Mouse (Mus musculus): ENCODE results near the gene Tcaf1.

Gene Tcaf1

DNA sequence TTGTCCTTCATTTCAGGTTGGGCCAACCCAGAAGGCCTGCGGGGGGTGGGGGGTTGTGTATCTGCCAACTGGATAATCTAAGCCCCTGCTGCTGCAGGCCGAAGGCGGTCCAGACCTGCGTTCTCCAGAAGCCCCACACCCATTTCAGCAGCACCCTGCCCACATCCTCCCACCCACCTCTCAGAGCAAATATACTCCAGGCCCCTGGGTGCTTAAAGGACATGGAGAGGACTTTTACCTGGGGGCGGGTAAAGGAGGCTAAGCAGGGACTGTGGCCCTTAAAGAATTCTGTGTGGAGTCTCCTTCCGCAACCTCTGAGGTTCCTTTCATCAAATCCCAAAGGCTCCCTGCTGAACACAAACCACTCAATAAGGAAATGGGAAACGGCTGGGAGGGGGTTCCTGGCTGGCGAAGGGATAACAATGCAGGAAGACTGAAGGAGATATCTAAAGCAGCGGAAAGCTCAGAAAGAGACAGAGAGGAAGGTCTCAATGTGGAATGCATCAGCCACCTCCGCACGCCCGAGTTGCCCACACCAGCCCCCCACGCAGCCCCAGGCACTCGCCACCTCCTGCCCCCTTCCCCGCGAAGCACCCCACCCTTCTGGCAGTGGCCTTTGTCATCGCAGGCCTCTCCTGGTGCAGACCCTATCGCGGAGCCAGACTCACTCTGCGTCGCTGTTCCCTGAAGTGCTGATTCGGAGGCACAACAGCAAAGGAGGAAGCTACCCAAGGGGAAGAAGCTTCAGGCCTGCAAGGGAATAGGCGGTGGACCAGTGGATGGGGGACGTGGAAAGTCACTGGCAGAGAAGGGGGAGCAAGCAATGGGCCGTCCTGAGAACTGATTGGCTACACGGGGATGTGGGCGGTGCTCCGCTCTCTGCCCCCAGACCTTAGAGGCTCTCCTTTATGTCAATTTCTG is at the start of gene Tcaf1:
Tcaf1 (minus strand) TSS at position 798 of the 921 bp plus-strand sequence.
- peak; percentile 78 to 87 for DNase-seq (ENCODE audit: low spot score in 2 of 2)

DNA sequence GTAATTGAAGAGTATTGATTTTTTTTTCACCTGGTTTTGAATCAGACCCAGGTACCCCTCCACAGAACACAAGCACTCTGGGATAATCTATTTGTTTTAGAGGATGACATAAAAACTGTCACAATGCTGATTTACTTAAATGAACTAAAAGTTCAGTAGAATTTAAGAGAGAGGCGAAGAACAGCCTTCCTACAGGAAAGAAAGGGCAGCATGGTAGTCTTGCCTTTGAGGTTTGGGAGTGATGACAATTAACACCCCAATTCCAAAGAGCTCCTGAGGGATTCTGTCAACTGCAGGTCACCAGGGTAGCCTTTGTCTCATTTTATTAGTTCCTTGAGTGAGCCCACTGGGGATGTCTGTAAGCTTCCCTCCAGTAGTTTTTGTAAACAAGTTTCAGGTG is 46.2 kb upstream of the Tcaf1 start, which contains the start of gene Olfr38:
Olfr38 (plus strand) TSS at position 301 of the 400 bp plus-strand sequence.
- DNase-seq (ENCODE audit: low spot score in 2 of 2): no peak

DNA sequence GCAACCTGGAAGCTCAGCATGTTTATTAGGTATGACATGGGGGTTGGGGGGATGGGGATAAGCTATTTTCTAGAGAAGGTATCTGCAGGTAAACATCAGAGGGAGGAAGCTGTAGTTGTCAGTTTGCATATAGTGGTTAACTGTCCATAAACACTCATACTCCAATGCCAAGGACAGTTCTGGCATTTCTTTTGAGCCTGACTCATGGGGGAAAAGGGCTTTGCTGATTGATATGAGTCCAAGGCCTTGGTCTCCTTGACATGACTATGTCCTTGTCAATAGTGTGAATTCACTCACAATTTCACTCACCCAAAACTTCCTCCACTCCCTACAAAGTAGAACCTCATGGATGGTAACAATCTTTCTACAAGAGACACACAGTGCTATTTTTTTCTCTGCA is 38.0 kb upstream of the Tcaf1 start:
- no peak for DNase-seq (ENCODE audit: low spot score in 2 of 2)

DNA sequence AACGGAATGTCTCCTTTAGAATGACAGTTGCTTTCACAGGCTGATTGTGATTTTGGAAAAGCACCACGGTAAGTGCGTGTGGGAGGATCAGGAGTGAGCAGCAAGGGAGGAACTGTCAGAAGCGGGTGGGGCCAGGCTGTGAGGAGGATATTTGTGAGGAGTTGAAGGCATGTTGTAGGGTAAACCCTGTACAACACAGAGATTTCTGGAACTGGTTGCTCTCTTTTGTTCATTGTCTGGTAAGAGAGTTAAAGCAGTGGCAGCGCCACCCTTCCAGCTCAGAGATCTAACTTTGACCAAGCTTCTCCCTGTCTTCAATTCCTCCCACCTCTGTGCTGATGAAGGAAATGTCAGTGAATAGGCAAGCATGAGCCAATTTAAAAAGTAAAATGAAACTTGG is 32.4 kb upstream of the Tcaf1 start:
- DNase-seq (ENCODE audit: low spot score in 2 of 2): no peak

DNA sequence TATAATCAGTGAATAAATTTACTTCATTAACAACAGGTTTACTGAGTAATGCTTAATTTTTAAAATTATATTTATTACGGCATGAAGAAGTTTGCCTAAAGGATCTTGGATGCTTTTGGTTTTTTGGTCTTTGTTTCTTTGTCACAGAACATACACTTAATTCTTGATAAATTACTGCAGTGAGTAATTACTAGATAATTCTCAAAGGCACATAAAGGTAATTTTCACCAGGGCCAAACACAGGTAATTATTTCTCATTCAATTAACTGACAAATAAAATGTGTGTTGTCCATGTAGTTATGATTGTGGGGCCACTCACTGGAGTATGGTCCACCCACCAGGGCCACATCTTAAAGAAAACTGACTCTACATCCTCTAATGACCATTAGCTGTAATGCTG is 29.2 kb upstream of the Tcaf1 start, which contains the start of gene Olfr453:
Olfr453 (plus strand) TSS at position 301 of the 400 bp plus-strand sequence.
- no peak for DNase-seq (ENCODE audit: low spot score in 2 of 2)

DNA sequence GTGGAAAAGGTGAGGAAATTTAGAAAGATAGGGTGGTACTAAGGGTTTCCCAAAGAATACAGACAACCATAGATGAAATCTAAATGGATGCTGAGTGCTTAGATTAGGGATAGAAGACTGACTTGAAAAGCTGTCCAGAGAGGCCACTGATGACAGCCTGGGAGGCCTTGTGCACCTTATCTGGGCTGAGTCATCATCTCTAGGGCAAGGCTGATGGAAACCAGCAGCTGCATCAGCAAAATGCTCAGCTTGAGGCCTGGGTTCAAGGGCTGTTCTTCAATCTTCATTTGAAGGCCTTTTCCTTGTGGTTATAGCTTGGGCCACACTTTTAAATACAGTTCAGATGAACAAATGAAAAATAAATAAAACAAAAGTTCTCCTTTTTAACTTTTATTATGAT is 8.1 kb upstream of the Tcaf1 start:
- no peak for DNase-seq (ENCODE audit: low spot score in 2 of 2)

DNA sequence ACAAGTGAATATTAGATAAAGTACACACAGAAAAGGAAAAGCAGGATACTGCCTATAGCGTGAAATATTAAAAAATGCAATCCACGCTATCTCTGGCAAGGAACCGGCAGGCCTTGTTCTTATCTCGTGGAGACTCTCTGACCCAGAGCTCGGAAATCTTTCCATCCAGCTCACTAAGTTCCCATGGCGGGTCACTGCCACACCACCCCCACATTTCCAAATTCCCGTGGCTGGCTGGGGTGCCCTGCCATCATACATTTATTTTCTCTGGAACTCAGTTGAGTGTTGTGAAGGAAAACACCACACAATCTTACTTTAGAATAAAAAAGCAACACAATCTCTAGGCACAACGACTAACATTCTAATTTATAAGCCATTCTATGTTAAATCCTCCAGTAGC is 4.8 kb upstream of the Tcaf1 start:
- DNase-seq (ENCODE audit: low spot score in 2 of 2): no peak

DNA sequence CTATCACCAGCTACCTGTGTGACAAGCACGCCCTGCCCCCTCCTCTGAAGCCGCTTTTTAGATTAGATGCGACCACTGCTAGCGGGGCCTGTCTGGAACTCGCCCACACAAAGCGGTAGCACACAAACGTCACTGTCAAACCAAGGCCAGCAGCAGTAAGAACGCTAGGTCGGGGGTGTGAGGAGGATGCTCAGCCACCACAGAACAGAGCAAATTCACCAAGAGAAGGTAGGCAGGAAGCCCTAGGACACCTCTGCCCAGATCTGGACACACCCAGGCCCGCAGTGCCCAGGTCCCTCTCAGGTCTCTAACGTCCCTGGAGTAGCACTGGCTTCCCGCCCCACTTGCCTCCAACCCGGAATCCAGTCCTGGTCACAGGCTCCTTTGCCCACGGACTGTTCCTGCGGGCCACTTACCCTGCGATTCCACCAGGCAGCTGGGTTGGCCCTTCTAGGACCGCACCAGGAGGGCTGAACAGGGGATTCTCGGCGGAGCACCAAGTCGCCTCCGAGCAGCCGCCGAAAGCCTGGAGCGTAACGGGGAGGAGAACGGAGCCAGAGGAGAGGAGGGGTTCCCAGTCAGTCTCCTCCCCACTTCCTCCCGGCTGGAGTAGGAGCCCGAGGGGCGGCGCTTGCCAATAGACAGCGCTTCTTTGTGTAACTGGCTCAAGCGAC is 17.2 kb downstream of the Tcaf1 start:
- peak; percentile 75 for DNase-seq (ENCODE audit: low spot score in 2 of 2)

DNA sequence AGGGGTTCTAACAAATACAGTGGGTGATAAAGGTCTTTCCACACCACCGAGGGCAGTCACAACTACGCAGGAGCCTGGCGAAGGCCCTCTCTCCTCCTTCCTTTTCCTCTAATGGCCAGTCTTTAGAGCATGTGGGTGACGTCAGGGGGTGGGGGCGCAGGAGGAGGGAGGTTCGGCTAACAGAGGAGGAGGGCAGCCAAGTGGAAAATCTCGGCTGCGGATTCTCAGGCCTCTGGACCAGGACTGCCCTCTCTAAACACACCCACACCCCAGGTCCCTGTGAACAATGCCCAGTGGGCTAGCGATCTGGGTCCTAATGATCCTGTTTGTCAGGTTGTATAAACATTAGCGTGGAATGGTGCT is 17.8 kb downstream of the Tcaf1 start:
- peak; percentile 55 to 60 for DNase-seq (ENCODE audit: low spot score in 2 of 2)

DNA sequence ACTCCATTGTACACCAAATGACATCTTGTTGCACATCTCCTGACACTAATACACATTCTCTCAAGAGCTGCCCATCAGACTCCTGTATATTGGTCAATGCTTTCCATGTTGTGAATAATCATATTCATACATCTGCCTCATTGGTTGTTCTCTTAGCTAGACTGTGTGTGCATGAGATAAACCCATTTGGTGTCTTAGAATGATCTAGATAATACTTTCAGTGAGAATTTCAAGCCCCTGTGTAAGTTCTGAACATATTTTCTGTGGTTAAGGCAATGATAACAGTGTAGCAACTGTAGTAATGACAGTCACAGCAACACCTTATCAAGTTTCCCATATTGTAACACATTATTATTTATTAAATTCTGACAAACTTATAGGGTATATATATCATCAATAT is 20.1 kb downstream of the Tcaf1 start:
- DNase-seq (ENCODE audit: low spot score in 2 of 2): no peak

DNA sequence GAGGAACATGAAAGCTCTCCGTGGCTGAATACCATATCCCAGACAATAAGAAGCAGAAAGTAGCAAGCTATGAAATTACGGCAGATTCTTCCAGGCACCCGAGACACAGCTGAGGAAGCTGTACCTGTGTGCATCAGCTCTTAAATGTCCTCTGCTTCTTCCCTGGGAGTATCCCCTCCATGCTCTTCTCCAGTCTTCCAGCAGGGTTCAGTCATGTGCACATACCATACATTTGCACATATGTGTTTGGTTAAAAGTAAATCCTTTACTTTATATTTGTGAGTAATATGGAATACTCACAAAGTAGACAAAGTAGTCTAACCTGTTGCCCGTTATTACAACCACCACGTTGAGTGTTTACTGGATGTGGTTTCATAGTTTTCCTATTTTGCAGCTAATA is 22.0 kb downstream of the Tcaf1 start:
- no peak for DNase-seq (ENCODE audit: low spot score in 2 of 2)

DNA sequence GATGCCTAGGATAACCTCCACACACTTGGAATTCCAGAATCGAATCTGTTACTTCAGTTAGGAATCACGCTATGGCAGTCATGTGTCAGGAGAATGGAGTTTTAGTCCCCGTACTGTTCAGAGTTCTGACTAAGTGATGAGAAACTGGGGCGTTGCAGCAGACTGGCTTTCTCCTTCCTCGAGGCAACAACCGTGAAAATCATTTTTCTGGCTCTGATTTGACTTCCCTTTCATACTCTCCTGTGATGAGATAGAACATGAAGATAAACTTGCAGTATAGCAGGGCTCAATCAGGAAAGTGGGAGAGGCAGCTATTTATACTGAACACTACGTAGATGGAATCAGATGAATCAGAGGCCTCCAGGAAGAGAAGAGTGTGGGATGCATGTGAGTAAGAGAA is 29.8 kb downstream of the Tcaf1 start:
- DNase-seq (ENCODE audit: low spot score in 2 of 2): no peak

DNA sequence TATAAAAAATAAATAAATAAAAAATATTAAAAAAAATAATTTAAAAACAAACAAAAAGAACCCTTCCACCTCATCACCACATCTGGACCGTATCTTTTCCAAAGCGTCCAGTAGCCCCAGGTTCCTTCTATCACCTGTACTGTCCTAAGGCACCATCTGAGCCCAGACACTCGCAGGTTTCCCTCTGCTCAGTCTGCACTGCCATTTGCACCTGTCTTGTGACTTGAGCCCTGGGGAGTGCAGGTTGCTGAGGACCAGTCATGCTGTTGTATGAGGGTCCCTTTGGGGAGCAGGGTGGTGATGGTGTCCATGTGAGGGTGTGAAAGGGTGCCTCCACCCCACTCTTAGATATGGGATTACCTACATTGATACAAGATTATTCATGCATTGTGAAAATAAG is 33.9 kb downstream of the Tcaf1 start:
- no peak for DNase-seq (ENCODE audit: low spot score in 2 of 2)

DNA sequence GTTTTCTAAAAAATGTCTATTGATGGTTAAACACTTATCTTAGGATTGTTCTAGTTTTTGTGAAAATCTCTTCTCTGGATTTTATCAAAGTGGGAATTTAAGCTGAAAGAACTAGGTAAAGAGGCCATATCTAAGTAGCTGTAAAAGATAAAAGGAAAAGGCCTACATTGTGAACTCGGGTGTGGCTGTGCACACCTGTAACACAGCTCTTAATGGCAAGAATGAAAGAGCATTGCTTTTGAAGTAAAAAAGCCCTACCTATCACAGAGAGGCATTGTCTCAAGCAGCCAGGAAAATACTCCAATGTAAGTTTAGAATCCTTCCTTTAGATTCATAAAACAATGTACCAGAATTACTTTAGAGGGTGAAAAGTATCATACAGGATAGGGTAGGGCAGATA is 38.1 kb downstream of the Tcaf1 start:
- DNase-seq (ENCODE audit: low spot score in 2 of 2): no peak

DNA sequence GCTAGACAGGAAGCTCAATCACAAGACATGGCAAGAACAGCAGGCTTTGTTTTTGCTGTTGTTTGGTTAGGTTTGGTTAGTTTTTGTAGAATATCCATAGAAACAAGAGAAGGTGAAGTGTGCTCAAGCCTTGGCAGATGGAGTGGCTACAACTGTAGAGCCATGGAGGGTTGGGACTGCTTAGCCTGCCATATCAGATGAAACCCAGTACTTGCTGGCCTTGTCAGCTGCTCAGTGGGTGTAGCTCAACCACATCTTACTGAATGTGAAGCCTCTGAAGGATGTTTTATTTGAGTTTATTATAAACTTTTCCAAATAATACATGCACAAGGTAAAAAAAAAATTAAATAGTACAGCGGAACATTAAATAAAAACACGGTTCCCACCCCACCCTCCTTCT is 42.2 kb downstream of the Tcaf1 start:
- no peak for DNase-seq (ENCODE audit: low spot score in 2 of 2)

DNA sequence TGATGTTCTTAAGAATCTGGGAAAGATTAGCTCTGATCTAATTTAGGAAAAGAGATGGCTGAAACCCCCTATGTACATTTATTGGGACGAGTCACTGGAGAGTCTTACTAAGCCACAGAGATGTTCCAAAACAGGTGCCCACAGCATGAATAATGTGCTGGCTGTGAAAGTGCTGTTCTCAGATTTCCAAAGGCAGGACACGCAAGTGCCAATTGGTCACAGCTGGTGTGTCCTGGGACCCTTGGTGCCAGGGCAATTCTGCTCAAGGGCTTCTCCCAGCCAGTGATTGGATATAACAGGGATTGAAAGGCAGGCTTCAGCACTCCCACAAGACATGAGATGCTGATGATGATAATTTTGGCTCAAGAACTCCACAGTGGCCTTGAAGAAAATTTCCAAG is 48.1 kb downstream of the Tcaf1 start:
- no peak for DNase-seq (ENCODE audit: low spot score in 2 of 2)

DNA sequence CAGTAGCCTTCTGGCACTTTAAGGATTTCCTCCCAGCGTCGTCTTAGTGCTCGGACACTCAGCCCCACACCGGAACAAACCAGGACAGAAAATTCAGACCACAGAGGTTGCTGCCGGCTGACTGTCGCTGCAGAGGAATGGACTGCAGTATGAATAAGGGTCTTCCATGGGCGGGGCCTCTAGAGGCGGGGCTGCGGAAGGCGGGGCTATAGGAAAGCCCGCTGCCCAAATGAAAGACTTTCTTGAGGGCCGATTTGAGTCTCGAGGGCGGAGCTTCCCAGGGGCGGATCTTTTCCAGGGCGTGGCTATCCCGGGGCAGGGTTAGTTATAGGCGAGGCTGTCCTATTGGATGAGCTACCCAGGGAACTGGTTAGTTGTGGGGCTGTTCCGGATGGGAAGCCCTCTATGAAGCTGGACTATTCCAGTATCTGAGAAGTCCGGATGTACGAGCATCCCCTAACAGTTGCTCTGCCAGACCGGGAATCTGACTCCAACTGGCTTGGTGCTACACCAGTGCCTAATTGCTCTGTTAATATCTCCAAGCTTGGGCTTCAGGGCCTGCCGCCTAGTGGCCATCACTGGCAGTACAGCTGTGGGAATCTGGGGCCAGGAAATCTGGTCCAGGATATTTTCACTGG is 64.9 kb downstream of the Tcaf1 start, which contains the start of gene Tcaf2:
Tcaf2 (minus strand) TSS at position 343 of the 638 bp plus-strand sequence.
- peak; percentile 37 to 51 for DNase-seq (ENCODE audit: low spot score in 2 of 2)

DNA sequence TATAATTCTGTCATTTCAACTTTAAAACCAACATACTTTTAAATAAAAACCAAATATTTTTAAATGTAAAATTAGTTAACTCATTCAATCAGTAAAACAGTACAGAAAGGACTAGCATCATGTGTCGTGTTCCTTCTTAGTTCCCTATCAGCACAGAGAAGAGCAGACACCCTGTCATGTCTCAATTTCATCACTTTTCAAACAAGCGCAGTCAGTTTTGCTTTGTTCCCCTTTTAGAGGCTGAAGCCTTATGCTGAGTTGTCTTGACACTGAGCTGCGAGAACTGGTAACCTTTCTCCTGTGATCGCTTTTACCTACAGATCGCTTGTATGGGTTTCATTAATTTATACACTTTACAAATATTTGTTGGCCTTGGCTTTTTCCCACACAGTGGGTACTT is 75.5 kb downstream of the Tcaf1 start:
- DNase-seq (ENCODE audit: low spot score in 2 of 2): no peak

DNA sequence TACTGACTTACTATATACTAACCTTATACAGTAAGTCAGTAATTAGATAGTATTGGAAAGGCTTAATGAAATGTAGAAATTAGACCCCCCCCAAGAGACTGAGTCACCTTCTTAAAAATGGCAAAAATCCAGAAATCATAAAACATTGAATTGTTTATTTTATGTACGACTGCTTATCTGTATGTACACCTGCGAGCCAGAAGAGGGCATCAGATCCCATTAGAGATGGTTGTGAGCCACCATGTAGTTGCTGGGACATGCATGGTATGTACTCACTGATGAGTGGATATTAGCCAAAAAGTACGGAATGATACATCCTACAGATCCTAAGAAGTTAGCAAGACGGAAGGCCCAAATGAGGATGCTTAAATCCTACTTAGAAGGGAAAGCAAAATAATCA is 78.5 kb downstream of the Tcaf1 start:
- DNase-seq (ENCODE audit: low spot score in 2 of 2): no peak

Data from frontal cortex, postnatal 14 days (tissue).